Mouse (Mus musculus) limb, embryonic 10.5 days (tissue): Measurements from ENCODE around the gene Fstl3. TPM values are rescaled to one million over a fixed set of nuclear protein-coding genes. Genes with fewer than 3 reads are reported as not detected.

ENCODE experiments used
- DNase-seq: peaks from one replicate; pipeline ENCODE4 v3.0.0-alpha.2; 2017; ENCODE audit warnings: low spot score
- H3K27ac ChIP-seq: fragments of 300-500 bp; sonication (generic); 2 replicates; pipeline ENCODE4 v1.5.1; 2016; ENCODE audit warnings: mild to moderate bottlenecking
- H3K27me3 ChIP-seq: fragments of 300-500 bp; sonication (generic); 2 replicates; pipeline ENCODE4 v1.6.1; 2016; ENCODE audit warnings: low read depth, mild to moderate bottlenecking; ENCODE audit not compliant: poor library complexity, severe bottlenecking
- H3K36me3 ChIP-seq: fragments of 300-500 bp; sonication (generic); 2 replicates; pipeline ENCODE4 v1.6.1; 2016; ENCODE audit warnings: mild to moderate bottlenecking, moderate library complexity
- H3K4me1 ChIP-seq: fragments of 300-500 bp; sonication (generic); 2 replicates; pipeline ENCODE4 v1.6.1; 2016
- H3K4me3 ChIP-seq: fragments of 300-500 bp; sonication (generic); 2 replicates; pipeline ENCODE4 v1.5.1; 2016; ENCODE audit warnings: mild to moderate bottlenecking, moderate library complexity
- H3K9me3 ChIP-seq: fragments of 300-500 bp; sonication (generic); replicated peaks from 2 replicates; pipeline ENCODE4 v1.6.1; 2016; ENCODE audit warnings: mild to moderate bottlenecking
- WGBS: fragments of 180-500 bp; shearing (Covaris S2); methylation state at CpG from one replicate; pipeline ENCODE4 v1.1.7; 2016; 5-methylcytosine and 5-hydroxymethylcytosine counted together
- polyA plus RNA-seq: library from polyadenylated mRNA; unstranded; fragments of >200 nt; fragmentation: Nextera tagmentation; extraction: Ambion mirVana; gene quantifications from 2 replicates; pipeline ENCODE4 v1.2.1, GENCODE M21; 2016

The Fstl3 gene
- polyA plus RNA-seq, 1 experiment from 2014 or later, result 1.8 TPM

DNA sequence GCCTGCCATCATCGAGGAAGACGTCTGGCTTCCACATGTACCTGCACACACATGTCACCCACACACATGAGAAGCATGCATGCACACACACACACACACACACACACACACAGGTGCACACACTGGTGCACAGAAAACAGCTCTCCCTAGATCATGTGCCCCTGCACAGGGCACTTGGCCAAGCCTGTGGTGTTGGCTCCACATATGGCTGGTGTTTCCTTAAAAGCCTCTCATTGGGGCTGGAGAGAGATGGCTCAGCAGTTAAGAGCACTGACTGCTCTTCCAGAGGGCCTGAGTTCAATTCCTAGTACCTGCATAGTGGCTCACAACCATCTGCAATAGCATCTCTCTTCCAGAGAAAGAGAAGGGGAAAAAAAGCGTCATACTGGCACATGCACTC is 54.5 kb downstream of the Fstl3 start:
- Histone ChIP-seq H3K27me3 (no peaks in the 10 kb centered on the region), H3K4me1 (peaks cover 15% of the 10 kb centered on the region), H3K9me3 (no peaks in the 10 kb centered on the region), H3K36me3 (no peaks in the 10 kb centered on the region), H3K4me3 (no peak overlapping the region), H3K27ac (no peak overlapping the region)
- no peak for DNase-seq
- WGBS, result 95% methylated on average over 3 of the region's 3 CpGs

Other genes with a start within 250 kb of the Fstl3 start
- 26.6 and 29.3 TPM in 2 replicates for gene Plpp2, start 243.5 kb upstream of the Fstl3 start, polyA plus RNA-seq
- gene Mier2, start 222.1 kb upstream of the Fstl3 start, polyA plus RNA-seq, result 71.3 and 79.8 TPM in 2 replicates
- not detected in 2 replicates for gene Theg, start 189.9 kb upstream of the Fstl3 start, polyA plus RNA-seq
- not detected in 2 replicates for gene C2cd4c, start 163.2 kb upstream of the Fstl3 start, polyA plus RNA-seq
- 7.8 and 8.6 TPM in 2 replicates for gene Shc2, start 139.4 kb upstream of the Fstl3 start, polyA plus RNA-seq
- gene Odf3l2, start 131.5 kb upstream of the Fstl3 start, polyA plus RNA-seq, result not detected in 2 replicates
- 3.7 and 6.4 TPM in 2 replicates for gene Madcam1, start 112.7 kb upstream of the Fstl3 start, polyA plus RNA-seq
- 68.0 and 73.0 TPM in 2 replicates for gene Tpgs1, start 107.9 kb upstream of the Fstl3 start, polyA plus RNA-seq
- 209 and 259 TPM in 2 replicates for gene Cdc34, start 95.1 kb upstream of the Fstl3 start, polyA plus RNA-seq
- gene Gzmm, start 88.3 kb upstream of the Fstl3 start, polyA plus RNA-seq, result 0.76 and 0.94 TPM in 2 replicates
- 642 and 664 TPM in 2 replicates for gene Bsg, start 72.8 kb upstream of the Fstl3 start, polyA plus RNA-seq
- gene Hcn2, start 60.6 kb upstream of the Fstl3 start, polyA plus RNA-seq, result 0.04 TPM in 1 of 2 replicates, not detected in the other
- 58.6 and 61.2 TPM in 2 replicates for gene Polrmt, start 30.7 kb upstream of the Fstl3 start, polyA plus RNA-seq
- 0.28 and 0.65 TPM in 2 replicates for gene Fgf22, start 22.2 kb upstream of the Fstl3 start, polyA plus RNA-seq
- 141 and 151 TPM in 2 replicates for gene Rnf126, start 10.3 kb upstream of the Fstl3 start, polyA plus RNA-seq
- gene Prss57, start 13.7 kb downstream of the Fstl3 start, polyA plus RNA-seq, result 0.19 TPM in 1 of 2 replicates, not detected in the other
- gene Palm, start 16.3 kb downstream of the Fstl3 start, polyA plus RNA-seq, result 121 and 126 TPM in 2 replicates
- 0.60 TPM in 1 of 2 replicates, not detected in the other for gene Misp, start 43.7 kb downstream of the Fstl3 start, polyA plus RNA-seq
- 485 and 494 TPM in 2 replicates for gene Ptbp1, start 77.2 kb downstream of the Fstl3 start, polyA plus RNA-seq
- gene Prtn3, start 97.2 kb downstream of the Fstl3 start, polyA plus RNA-seq, result 9.1 and 15.3 TPM in 2 replicates
- 108 and 140 TPM in 2 replicates for gene Plppr3, start 97.4 kb downstream of the Fstl3 start, polyA plus RNA-seq
- gene Elane, start 109.0 kb downstream of the Fstl3 start, polyA plus RNA-seq, result not detected in 2 replicates
- gene Cfd, start 113.6 kb downstream of the Fstl3 start, polyA plus RNA-seq, result not detected in 2 replicates
- 63.6 and 67.1 TPM in 2 replicates for gene Med16, start 131.7 kb downstream of the Fstl3 start, polyA plus RNA-seq
- not detected in 2 replicates for gene Gm26602, start 133.6 kb downstream of the Fstl3 start, polyA plus RNA-seq
- 0.31 and 0.49 TPM in 2 replicates for gene Kiss1r, start 139.7 kb downstream of the Fstl3 start, polyA plus RNA-seq
- 116 and 143 TPM in 2 replicates for gene R3hdm4, start 143.9 kb downstream of the Fstl3 start, polyA plus RNA-seq
- 18.2 and 29.4 TPM in 2 replicates for gene Arid3a, start 149.8 kb downstream of the Fstl3 start, polyA plus RNA-seq
- 174 and 201 TPM in 2 replicates for gene Wdr18, start 182.9 kb downstream of the Fstl3 start, polyA plus RNA-seq
- 0.28 and 0.40 TPM in 2 replicates for gene Grin3b, start 193.4 kb downstream of the Fstl3 start, polyA plus RNA-seq
- 14.9 and 16.4 TPM in 2 replicates for gene Tmem259, start 207.1 kb downstream of the Fstl3 start, polyA plus RNA-seq
- 261 and 301 TPM in 2 replicates for gene Cnn2, start 211.3 kb downstream of the Fstl3 start, polyA plus RNA-seq
- 2.0 and 2.3 TPM in 2 replicates for gene Abca7, start 219.2 kb downstream of the Fstl3 start, polyA plus RNA-seq
- gene Arhgap45, start 239.4 kb downstream of the Fstl3 start, polyA plus RNA-seq, result 14.9 and 15.5 TPM in 2 replicates